23 mouse cellular contexts compared by ENCODE assay signal in the genomic region with DNA sequence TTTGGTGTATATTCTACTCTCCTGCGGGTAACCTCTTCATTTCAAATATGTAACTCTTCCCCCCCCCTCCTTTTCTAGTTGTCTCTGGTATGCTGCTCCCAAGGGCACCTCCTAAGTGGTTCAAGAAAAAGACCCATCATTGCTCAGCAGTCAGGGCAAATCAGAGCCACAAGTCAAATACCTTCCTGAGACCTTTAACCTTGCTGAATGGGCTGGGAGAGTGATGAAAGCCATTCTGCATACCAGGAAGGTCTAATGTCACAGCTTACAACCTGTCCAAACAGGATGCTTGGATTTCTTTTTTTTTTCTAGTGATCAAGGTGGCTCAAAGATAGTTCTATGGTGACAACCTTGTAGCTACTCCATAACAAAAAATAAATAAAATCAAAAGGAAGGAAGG.
DNase-seq lines count a peak whose midpoint lies in the region; ATAC-seq lines count a peak whose summit lies in the region.
"Had no signal": no experiment of that assay in that cellular context is flagged by ENCODE, and none has a peak within 500 bp of the region (broad histone marks: within the 10 kb centered on the region; RNA-seq: fewer than 3 reads in every experiment).

No protein-coding gene starts in this region.

- no peaks in the 10 kb centered on the region for H3K4me1 ChIP-seq in midbrain, embryonic 11.5 days (ENCODE audit: control insufficient read depth, insufficient read depth, low read length)
- 0 out of 2 replicates have a peak, but pooled peaks cover 2% of the 10 kb centered on the region for H3K4me1 ChIP-seq in midbrain, embryonic 13.5 days (replicated peaks)
- 0 out of 2 replicates have a peak, but pooled peaks cover 2% of the 10 kb centered on the region for H3K4me1 ChIP-seq in intestine, embryonic 16.5 days (ENCODE audit: control insufficient read depth, insufficient read depth, low read length)
- no peaks in the 10 kb centered on the region for H3K4me1 ChIP-seq in heart, embryonic 11.5 days (ENCODE audit: control insufficient read depth, insufficient read depth, low read length)
- H3K4me1 ChIP-seq: forebrain, embryonic 13.5 days; heart, embryonic 15.5 days; hindbrain, embryonic 13.5 days; liver, embryonic 12.5 days; megakaryocyte, embryonic 14.5 days; neural tube, embryonic 12.5 days had no signal

- H3K27ac ChIP-seq in midbrain, embryonic 11.5 days (ENCODE audit: low read depth, low read length): no peak overlapping the region
- no peak overlapping the region for H3K27ac ChIP-seq in midbrain, embryonic 13.5 days
- H3K27ac ChIP-seq in intestine, embryonic 16.5 days (ENCODE audit: low read length): peak overlapping the region; percentile 57
- no peak overlapping the region for H3K27ac ChIP-seq in heart, embryonic 11.5 days (ENCODE audit: low read depth, low read length)
- H3K27ac ChIP-seq: forebrain, embryonic 13.5 days; heart, embryonic 15.5 days; hindbrain, embryonic 13.5 days; layer of hippocampus, adult 2 months; left cerebral cortex, adult 2 months; liver, embryonic 12.5 days; neural tube, embryonic 12.5 days had no signal

- peak; percentile 73 for DNase-seq in midbrain, embryonic 11.5 days (ENCODE audit: low spot score, missing footprints)
- peak; percentile 31 for DNase-seq in embryo, embryonic 11 days
- DNase-seq in urinary bladder, postnatal 25 days (ENCODE audit: low spot score): no peak
- no peak for DNase-seq in urinary bladder, adult 2 months (ENCODE audit: low spot score)
- DNase-seq: adrenal gland, adult 8-10 months; B cell, adult 2 months; cerebellum, adult 8-10 months; gastrocnemius, postnatal 10 days; lung, postnatal 4 days; thymus, postnatal 4 days had no signal

- no peak overlapping the region for H3K4me3 ChIP-seq in midbrain, embryonic 11.5 days (ENCODE audit: low read depth, low read length)
- no peak overlapping the region for H3K4me3 ChIP-seq in midbrain, embryonic 13.5 days (replicated peaks)
- no peak overlapping the region for H3K4me3 ChIP-seq in intestine, embryonic 16.5 days (ENCODE audit: low read length)
- no peak overlapping the region for H3K4me3 ChIP-seq in heart, embryonic 11.5 days (ENCODE audit: low read depth, low read length)
- H3K4me3 ChIP-seq: forebrain, embryonic 13.5 days; heart, embryonic 15.5 days; hindbrain, embryonic 13.5 days; layer of hippocampus, adult 2 months; left cerebral cortex, adult 2 months; liver, embryonic 12.5 days; megakaryocyte, embryonic 14.5 days; neural tube, embryonic 12.5 days had no signal

- no peaks in the 10 kb centered on the region for H3K9me3 ChIP-seq in midbrain, embryonic 11.5 days (ENCODE audit: control insufficient read depth, low read length)
- H3K9me3 ChIP-seq in midbrain, embryonic 13.5 days: no peaks in the 10 kb centered on the region
- H3K9me3 ChIP-seq in intestine, embryonic 16.5 days (ENCODE audit: control insufficient read depth, low read length): no peaks in the 10 kb centered on the region
- H3K9me3 ChIP-seq in heart, embryonic 11.5 days (replicated peaks; ENCODE audit: control insufficient read depth, low read length): no peaks in the 10 kb centered on the region
- H3K9me3 ChIP-seq: forebrain, embryonic 13.5 days; heart, embryonic 15.5 days; hindbrain, embryonic 13.5 days; liver, embryonic 12.5 days; megakaryocyte, embryonic 14.5 days; neural tube, embryonic 12.5 days had no signal

- 69% methylated on average over 1 of the region's 1 CpGs for WGBS in midbrain, embryonic 11.5 days
- WGBS in midbrain, embryonic 13.5 days: 78% methylated on average over 1 of the region's 1 CpGs
- whole genome bisulfite sequencing in intestine, embryonic 16.5 days: 38% methylated on average over 1 of the region's 1 CpGs
- WGBS in heart, embryonic 11.5 days (ENCODE audit: insufficient replicate concordance): 42% methylated on average over 1 of the region's 1 CpGs

- no peak overlapping the region for H3K9ac ChIP-seq in midbrain, embryonic 11.5 days (ENCODE audit: low read length)
- H3K9ac ChIP-seq in midbrain, embryonic 13.5 days (replicated peaks): no peak overlapping the region
- H3K9ac ChIP-seq in intestine, embryonic 16.5 days (ENCODE audit: low read depth, low read length): no peak overlapping the region
- H3K9ac ChIP-seq in heart, embryonic 11.5 days (ENCODE audit: low read depth, low read length): no peak overlapping the region
- H3K9ac ChIP-seq: forebrain, embryonic 13.5 days; heart, embryonic 15.5 days; hindbrain, embryonic 13.5 days; liver, embryonic 12.5 days; liver, postnatal 0 days; neural tube, embryonic 12.5 days had no signal

- no peaks in the 10 kb centered on the region for H3K27me3 ChIP-seq in midbrain, embryonic 11.5 days (ENCODE audit: control insufficient read depth, insufficient read depth, low read length)
- H3K27me3 ChIP-seq in midbrain, embryonic 13.5 days: no peaks in the 10 kb centered on the region
- no peaks in the 10 kb centered on the region for H3K27me3 ChIP-seq in intestine, embryonic 16.5 days (replicated peaks; ENCODE audit: control insufficient read depth, insufficient read depth, low read length)
- H3K27me3 ChIP-seq in heart, embryonic 11.5 days (ENCODE audit: control insufficient read depth, insufficient read depth, low read length): no peaks in the 10 kb centered on the region
- H3K27me3 ChIP-seq: forebrain, embryonic 13.5 days; heart, embryonic 15.5 days; hindbrain, embryonic 13.5 days; liver, embryonic 12.5 days; neural tube, embryonic 12.5 days had no signal

- H3K4me2 ChIP-seq in midbrain, embryonic 11.5 days: no peak overlapping the region
- no peak overlapping the region for H3K4me2 ChIP-seq in midbrain, embryonic 13.5 days (replicated peaks)
- H3K4me2 ChIP-seq in intestine, embryonic 16.5 days (ENCODE audit: low read depth, low read length): no peak overlapping the region
- no peak overlapping the region for H3K4me2 ChIP-seq in heart, embryonic 11.5 days
- H3K4me2 ChIP-seq: forebrain, embryonic 13.5 days; heart, embryonic 15.5 days; hindbrain, embryonic 13.5 days; liver, embryonic 12.5 days; neural tube, embryonic 12.5 days had no signal

- ATAC-seq in midbrain, embryonic 11.5 days (ENCODE audit: low FRiP score): no peak
- ATAC-seq in midbrain, embryonic 13.5 days: no peak
- peak; percentile 37; the same call in 1 of the 2 replicates for ATAC-seq in intestine, embryonic 16.5 days
- no peak for ATAC-seq in heart, embryonic 11.5 days (replicated peaks; ENCODE audit: insufficient number of reproducible peaks, low FRiP score, low TSS enrichment)
- ATAC-seq: forebrain, embryonic 13.5 days; liver, embryonic 12.5 days; liver, postnatal 0 days; midbrain, embryonic 16.5 days had no signal

- no peaks in the 10 kb centered on the region for H3K36me3 ChIP-seq in midbrain, embryonic 11.5 days (ENCODE audit: control insufficient read depth, insufficient read depth, low read length)
- H3K36me3 ChIP-seq in midbrain, embryonic 13.5 days: no peaks in the 10 kb centered on the region
- H3K36me3 ChIP-seq in intestine, embryonic 16.5 days (ENCODE audit: control insufficient read depth, insufficient read depth, low read length): no peaks in the 10 kb centered on the region
- no peaks in the 10 kb centered on the region for H3K36me3 ChIP-seq in heart, embryonic 11.5 days (ENCODE audit: control insufficient read depth, insufficient read depth, low read length)
- H3K36me3 ChIP-seq: heart, embryonic 15.5 days; hindbrain, embryonic 13.5 days; liver, embryonic 12.5 days; neural tube, embryonic 12.5 days had no signal

Comparison
In these comparisons a context has a peak if more than half of its experiments do, and no peak if none do; other contexts are left out.
1. DNase-seq: peak in midbrain, embryonic 11.5 days (single experiment) and embryo, embryonic 11 days (single experiment); none in urinary bladder, postnatal 25 days (single experiment) and urinary bladder, adult 2 months (single experiment).